Mouse (Mus musculus): ENCODE data around the gene Gm8439. TPM values are rescaled to one million over a fixed set of nuclear protein-coding genes. Genes with fewer than 3 reads are reported as not detected.

Gene Gm8439
- polyA plus RNA-seq, 1 experiment from 2014 or later = not detected

GRCm38 (mm10) chr4:120655898-120656297 is 67.4 kb downstream of the Gm8439 start:
- H3K27me3 ChIP-seq = peaks cover 26% of the 10 kb centered on the region
- no peak overlapping the region for H3K4me3 ChIP-seq
- no peak overlapping the region for H3K4me2 ChIP-seq (replicated peaks)
- H3K36me3 ChIP-seq = no peaks in the 10 kb centered on the region
- no peaks in the 10 kb centered on the region for H3K4me1 ChIP-seq
- no peak for ATAC-seq (ENCODE audit: low FRiP score, low read depth)
- 74% methylated on average over 8 of the region's 8 CpGs for WGBS
- peaks cover 4% of the 10 kb centered on the region for H3K9me3 ChIP-seq
- H3K9ac ChIP-seq = no peak overlapping the region
- no peak overlapping the region for H3K27ac ChIP-seq

Other genes starting within 250 kb of the Gm8439 start
- 43.8 and 47.1 TPM in 2 replicates for gene Scmh1, start 183.5 kb upstream of the Gm8439 start, polyA plus RNA-seq (2015; fragmentation: Nextera tagmentation; extraction: Ambion mirVana)
- gene Slfnl1, start 56.5 kb upstream of the Gm8439 start, polyA plus RNA-seq (2015; fragmentation: Nextera tagmentation; extraction: Ambion mirVana) = not detected in 2 replicates
- gene Ctps, start 18.5 kb upstream of the Gm8439 start, polyA plus RNA-seq (2015; fragmentation: Nextera tagmentation; extraction: Ambion mirVana) = 89.6 and 91.0 TPM in 2 replicates
- gene Cited4, start 77.8 kb downstream of the Gm8439 start, polyA plus RNA-seq (2015; fragmentation: Nextera tagmentation; extraction: Ambion mirVana) = 1.7 and 2.6 TPM in 2 replicates
- 6.0 and 6.2 TPM in 2 replicates for gene Kcnq4, start 159.9 kb downstream of the Gm8439 start, polyA plus RNA-seq (2015; fragmentation: Nextera tagmentation; extraction: Ambion mirVana)
- 105 and 109 TPM in 2 replicates for gene Nfyc, start 242.8 kb downstream of the Gm8439 start, polyA plus RNA-seq (2015; fragmentation: Nextera tagmentation; extraction: Ambion mirVana)